Mouse (Mus musculus) lung, postnatal 0 days (tissue): ENCODE results near the gene Pus7.

Source experiments
- CTCF ChIP-seq: IDR thresholded peaks from 2 replicates; pipeline ENCODE4 v1.5.1; 2016; ENCODE audit warnings: antibody characterized with exemption, mild to moderate bottlenecking
- EP300 ChIP-seq: IDR thresholded peaks from 2 replicates; pipeline ENCODE4 v1.6.1; 2016; ENCODE audit warnings: antibody characterized with exemption, mild to moderate bottlenecking, control low read depth

DNA sequence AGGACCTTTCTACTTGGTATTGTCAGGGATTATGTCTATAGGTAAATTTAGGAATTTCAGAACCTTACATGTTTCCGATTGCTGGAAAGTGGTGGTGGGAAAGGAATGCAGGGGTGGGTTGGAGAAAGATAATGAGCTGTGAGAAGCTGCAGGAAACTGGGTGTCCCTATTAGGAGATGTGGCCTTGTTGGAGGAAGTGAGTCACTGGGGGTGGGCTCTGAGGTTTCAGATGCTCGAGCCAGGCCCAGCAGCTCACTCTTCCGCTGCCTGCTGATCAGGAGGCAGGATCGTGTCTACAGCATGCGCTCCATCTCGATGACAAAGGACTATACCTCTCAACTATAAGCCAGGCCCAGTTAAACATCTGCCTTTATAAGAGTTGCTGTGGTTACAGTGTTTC is 9.3 kb downstream of the Pus7 start:
- TF ChIP-seq CTCF, result no peak
- TF ChIP-seq EP300, result no peak
